Mouse (Mus musculus) megakaryocyte, embryonic 14.5 days (primary cell): ENCODE results near the gene Slc35c2.

Source experiments
- FLI1 ChIP-seq: IDR thresholded peaks from 2 replicates; pipeline ENCODE4 v1.6.1; 2012; ENCODE audit warnings: low read length, inconsistent platforms, mixed read lengths
- GATA1 ChIP-seq: IDR thresholded peaks from 3 replicates; pipeline ENCODE4 v1.6.1; 2012; ENCODE audit warnings: mixed read lengths, low read length, inconsistent platforms, borderline replicate concordance

DNA sequence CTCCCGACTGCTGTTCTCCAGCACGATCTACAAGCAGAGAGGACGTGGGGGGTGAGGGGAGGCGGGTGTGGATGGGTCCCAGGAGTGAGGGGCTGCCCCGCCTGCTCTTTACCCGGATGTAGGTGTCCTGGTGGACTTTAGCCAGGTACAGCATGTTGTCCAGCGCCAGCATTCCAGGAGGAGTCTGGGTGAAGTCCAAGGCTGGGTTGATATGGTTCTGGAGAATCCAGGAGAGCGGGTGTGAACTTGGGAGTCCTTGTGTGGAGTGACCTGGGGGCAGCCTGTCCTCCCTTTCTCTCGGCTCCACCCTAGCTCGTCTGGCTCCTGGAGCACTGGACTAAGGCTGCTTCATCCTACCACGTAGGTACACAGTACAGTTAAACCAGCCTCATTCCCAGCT lies 9.8 kb upstream of the Slc35c2 start:
- no peak for TF ChIP-seq GATA1
- TF ChIP-seq FLI1 = no peak
